Mouse (Mus musculus): ENCODE results near the gene Smad6. TPM values are rescaled to one million over a fixed set of nuclear protein-coding genes. Genes with fewer than 3 reads are reported as not detected.

The Smad6 gene
- 0.56 and 1.4 TPM in 2 replicates for total RNA-seq (2014; fragmentation: Nextera tagmentation)
- 1.3 and 1.7 TPM in 2 replicates for total RNA-seq (2017)

DNA sequence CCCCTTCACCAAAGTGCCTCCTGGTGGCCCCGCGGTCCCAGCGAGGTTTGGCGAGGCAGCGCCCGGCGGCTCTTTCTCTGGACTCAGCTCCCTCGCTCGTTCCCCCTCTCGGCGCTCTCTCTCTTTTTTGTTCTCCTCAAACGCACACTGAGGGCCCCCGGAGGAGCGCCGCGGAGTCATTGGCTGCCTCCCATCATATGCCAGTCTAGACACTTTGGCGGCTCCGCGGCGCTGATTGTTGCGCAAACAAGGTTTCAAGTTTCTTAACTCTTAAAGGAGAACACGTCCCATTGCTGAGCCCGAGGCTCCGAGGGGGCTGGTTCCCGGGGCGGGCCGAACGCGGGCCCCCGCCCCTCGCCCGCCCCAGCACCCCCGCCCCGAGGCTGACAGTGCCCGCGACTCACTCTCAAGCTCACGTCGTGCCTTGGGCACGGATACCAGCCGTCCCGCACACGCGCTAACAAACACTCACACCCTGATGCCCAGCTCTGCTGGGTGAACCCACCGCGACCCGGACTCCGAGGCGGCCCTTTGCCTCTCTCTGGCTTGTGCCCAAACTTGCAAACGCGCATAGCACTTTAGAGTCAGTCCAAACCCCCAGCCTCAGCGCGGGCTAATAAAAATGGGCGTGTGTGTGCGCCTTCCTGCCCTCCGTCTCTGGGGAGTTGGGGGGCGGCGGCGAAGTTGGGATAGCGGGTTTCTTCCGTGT is at the start of gene Smad6:
Gene Smad6 (minus strand): TSS at position 207 of the 709 bp plus-strand sequence.
- ATAC-seq (replicated peaks; ENCODE audit: poor library complexity, severe bottlenecking) = peak; percentile 64

DNA sequence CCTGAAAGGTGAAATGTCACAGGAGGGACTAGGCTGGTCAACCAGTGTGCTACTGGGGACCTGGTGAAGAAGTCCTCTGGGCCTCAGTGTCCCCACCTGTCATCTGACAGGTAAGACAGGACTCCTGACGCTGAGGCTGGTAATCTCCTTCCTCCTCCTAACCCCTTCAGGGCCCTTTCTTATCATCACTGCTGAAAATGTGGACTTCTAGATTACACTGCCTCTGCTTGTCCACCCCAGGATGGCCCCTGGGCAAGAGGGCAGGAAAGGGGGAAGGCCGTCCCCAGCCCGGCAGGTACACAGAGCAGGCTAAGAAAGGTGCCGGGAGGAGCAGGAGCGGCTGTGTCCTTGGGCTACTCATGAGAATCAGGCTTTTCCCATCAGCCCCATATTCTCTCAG is 48.8 kb upstream of the Smad6 start:
- no peak for ATAC-seq (replicated peaks; ENCODE audit: poor library complexity, severe bottlenecking)

DNA sequence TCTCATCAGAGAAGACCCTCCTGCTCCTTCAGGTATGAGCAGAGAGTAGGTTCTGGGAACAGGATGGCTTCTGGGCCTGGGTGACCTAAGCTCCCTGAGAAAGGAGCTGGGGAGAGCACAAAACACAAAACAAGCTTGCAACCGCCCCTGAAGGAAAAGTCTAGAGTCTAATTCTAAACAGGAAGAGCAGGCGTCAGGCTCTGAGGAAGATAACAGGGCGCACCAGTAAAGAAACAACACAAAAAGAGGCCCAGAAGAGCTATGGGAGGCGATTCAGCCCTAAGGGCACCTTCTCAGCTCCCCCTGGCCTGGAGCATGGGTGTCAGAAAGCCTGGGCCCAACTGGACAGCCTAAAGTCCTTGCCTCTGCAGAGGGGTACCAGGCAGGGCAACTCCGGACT is 47.3 kb upstream of the Smad6 start:
- no peak for ATAC-seq (replicated peaks; ENCODE audit: poor library complexity, severe bottlenecking)

DNA sequence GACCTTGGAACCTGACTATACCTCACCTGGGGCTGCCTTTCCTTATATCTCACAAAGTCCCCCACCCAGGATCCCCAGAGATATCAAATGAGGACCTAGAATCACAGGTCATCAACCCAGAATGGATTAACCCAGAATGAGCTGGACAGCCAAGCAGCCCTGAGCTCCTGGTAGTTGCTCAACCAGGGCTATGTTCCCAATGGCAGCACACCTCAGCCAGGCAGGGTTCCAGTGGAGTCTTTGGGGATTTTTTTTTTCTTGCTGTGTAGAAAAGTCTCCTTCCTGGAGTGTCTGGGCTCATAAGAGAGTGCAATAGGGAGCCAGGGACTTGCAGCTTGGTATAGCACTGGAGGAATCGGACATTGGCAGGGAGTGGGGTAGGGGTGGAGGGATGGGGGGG is 46.7 kb upstream of the Smad6 start:
- no peak for ATAC-seq (replicated peaks; ENCODE audit: poor library complexity, severe bottlenecking)

DNA sequence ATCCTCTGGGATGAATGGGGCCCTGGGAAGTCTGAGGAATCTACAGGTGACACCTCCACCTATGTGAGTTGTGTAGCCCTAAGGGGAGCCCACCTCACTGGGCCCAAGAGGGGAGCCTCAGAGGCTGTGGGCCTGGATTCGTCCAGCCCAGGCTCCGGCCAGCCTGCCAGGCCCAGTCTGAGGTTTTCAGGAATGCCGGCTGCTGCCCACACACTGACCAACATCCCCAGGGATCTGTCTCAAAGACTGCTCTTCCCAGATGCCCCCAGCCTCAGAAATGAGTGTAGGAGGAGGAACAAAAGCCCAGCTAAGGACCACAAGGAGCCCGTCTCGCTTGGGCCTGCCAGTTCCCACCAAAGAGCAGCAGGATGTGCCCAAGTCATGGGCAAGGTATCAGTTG is 45.9 kb upstream of the Smad6 start:
- ATAC-seq (replicated peaks; ENCODE audit: poor library complexity, severe bottlenecking) = no peak

DNA sequence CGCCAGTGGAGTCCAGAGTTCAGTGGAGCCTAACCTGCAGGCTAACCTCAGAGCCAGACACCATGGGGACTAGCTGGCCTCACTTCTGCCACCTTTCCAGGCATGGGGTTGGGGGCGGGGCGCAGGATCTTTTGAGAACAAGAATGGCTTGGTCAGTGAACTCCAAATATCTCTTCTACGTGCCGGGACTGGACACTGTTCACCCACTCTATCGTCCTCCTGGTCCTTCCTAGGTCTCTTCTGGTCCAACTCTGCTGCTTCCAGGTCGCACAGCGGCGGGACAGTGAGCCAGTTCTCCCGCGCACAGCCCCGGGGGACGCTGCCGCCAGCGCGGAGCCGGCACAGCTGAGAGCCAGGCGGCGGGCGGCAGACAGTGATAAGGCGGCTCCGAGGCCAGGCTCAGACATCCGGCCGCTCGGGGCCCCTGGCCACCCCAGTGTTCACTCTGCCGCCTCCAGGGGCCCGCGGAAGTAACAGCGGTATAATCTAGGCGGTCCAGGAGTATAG is 38.2 kb upstream of the Smad6 start:
- peak; percentile 51 for ATAC-seq (replicated peaks; ENCODE audit: poor library complexity, severe bottlenecking)

DNA sequence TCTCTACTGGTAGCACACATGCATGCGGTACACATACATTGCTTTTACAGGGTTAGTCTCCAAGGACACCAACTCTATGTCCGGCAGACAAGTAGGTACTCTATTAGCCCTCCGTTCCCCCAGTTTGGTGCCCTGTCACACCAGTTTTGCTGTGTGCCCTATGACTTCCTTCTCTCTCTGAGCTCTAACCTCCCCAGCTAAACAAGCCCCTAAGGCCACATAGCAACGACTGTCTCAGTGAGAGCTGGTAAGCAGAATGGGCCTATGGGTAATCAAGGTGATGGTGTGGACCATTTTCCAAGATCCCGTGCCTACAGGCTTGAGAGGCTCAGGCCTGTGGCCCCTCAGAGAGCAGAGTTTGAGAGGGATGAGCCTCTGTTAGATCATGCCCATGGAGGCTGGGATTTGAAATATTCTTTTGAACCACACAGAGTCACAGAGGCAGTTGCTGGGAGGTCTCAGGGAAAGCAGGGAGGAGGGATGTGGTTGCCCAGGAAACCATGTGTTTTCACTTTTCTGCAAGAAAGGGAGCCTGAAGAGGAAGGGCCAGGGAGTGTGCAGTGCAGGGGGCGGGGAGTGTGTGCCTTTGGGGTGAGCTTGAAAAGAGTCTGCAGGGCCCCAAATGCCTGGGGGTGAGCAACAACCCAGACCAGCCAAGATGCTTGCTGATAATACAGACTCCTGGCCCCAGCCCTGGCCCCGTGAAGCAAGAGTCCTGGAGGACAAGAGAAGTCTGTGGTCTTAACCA is 36.2 kb upstream of the Smad6 start:
- no peak; the same call in 1 of the 2 replicates for ATAC-seq (replicated peaks; ENCODE audit: poor library complexity, severe bottlenecking)

DNA sequence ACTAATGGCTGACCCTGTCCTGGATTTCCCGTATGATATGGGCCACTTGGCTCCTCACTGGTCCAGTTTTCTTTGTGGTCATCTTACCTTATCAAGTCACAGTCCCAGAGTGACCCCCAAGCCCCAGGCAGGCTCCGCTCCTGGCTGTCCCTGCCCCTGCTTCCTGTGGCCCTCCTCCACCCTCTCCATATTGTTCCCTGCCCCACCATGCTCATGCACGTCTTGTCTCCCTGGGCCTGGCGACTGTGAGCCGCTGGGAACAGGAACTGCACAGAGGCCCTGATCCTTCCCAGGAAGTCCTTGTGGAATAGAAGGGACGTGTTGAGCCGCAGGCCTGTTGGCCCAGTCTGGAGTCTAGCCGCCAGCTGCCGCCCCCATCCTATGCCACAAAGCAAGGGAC is 33.3 kb upstream of the Smad6 start:
- no peak for ATAC-seq (replicated peaks; ENCODE audit: poor library complexity, severe bottlenecking)

DNA sequence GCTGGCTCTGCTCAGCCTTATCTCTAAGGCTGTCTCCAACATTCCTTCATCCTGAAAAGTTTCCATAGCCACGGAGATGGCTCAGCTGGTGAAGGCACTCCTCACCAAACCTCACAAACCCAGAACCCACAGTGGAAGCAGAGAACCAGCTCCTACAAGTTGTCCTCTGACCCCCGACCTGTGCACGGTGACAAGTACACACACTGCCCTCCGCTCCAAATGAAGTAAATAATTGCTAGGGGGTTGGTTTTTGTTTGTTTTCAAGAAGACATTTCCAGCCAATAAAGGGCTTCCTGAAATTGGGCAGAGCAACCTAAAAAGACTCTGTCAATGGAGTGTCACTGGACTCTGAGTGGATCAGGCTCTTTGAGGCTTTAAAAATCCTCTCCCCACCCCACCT is 31.9 kb upstream of the Smad6 start:
- ATAC-seq (replicated peaks; ENCODE audit: poor library complexity, severe bottlenecking) = no peak

DNA sequence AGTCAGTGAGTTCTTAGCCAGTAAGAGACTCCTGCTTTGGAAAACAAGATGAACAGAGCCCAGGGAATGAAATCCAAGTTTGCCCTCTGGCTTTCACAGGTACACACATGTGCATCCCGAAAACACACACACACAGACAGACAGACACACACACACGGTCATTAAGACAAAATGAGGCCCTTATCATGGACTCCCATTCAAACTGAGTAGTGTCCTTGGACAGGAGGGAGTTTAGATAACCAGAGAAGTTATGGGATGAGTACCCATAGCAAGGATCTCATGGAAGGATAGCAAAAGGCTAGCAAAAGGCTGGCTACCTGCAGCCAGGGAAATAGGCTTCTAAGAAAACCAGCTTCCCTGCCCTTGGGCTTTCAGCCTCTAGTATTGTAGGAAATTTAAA is 29.4 kb upstream of the Smad6 start:
- ATAC-seq (replicated peaks; ENCODE audit: poor library complexity, severe bottlenecking) = no peak

DNA sequence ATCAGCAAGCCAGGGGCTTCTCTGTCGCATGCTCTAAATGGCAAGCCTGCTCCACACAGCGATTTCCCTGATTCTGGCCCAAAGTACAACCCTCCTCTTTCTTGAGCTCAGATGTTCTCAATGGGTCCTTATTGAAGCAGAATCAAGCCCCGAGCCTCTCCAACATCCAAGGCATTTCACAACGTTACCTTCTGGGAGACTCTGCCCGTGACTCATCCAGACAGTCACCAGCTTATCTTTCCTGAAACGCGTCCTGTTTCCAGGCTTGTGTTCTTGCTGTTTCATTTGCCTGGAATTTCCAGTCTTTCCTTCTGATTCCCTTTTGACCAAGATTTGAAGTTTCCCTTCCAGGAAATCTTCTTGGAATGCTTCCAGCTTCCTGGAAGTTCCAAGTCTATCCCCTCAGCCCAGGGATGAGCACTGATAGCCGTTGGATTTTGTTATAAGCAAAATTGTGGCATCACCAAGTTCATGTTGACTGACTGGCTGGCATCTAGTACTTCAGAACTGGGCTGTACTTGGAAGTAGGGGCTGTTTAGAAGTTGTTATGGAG is 28.7 kb upstream of the Smad6 start:
- no peak; the same call in 1 of the 2 replicates for ATAC-seq (replicated peaks; ENCODE audit: poor library complexity, severe bottlenecking)

DNA sequence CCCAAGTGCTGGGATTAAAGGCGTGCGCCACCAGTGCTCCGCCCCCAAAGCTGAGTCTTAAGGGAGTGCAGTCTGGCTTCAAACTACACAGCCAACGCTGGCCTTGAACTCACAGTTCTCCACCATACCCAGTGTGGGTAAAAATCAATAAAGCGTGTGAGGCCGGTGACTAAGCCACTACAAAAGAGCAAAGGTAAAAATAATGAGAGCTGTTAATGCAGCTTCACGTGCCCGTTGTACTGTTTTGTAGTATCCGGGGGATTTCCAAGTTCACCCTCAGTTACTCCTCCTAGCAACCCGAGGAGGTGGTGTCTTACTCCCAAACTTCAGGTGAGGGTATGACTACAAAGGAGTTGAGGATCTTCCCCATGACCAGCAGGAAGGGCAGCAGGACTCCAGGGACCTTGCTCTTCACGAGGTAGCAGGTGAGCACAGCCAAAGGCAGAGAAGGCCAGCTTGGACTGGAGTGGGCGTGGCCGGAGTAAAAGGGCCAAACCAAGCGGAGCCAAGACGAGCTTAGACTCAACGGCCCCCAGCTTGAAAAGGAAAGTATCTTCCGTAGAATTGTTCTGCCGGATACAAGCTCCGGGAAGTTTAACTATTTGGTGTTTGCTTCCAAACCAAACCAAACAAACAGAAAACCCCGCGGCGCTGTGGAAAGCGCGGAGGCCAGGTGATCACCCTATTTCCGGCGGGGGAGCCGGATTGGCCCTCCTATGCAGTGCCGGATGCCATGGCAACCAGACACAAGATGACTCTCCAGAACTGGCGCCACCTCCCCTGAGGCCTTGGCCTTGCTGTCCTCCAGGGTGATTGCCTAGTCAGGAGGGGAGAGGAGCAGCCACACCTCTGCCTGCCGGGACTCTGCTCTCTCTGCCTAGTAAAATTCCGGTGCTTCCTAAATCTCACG is 27.9 kb upstream of the Smad6 start:
- ATAC-seq (replicated peaks; ENCODE audit: poor library complexity, severe bottlenecking) = peak; percentile 84

DNA sequence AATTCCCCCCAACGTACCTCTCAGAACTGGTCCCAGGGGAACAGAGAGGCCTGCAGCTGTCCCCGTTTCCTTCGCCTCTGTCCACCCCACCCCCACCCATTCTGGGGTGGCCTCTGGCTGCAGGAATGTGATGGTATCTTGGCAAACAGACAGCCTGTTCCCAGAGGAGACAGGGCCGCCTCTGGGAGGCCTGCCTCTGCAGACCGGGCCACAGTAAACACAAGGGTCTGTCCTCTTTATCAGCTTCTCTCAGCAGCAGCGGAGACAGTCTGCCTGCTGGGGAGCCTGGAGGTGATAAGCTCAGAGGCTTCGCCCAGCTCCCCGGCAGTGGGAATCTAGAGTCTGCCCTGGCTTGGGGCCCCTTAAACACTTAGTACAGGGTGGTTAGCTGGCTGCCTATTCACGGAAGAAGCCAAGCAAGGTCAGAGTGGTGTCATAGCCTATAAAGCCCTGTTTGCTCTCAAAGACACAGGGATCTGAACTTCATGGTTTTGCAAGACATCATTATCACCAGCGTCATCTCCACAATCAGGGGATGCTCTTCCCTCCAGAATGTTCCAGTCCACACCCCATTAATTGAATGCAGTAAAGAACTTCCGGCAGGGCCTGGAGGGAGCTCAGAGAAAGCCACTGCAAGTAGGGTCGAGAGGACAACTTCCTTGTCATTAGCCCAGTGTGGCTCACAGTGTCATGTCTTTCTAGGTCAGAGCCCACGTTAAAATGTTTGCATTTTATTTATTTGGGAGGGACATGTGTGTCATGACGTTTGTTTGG is 23.4 kb upstream of the Smad6 start:
- no peak for ATAC-seq (replicated peaks; ENCODE audit: poor library complexity, severe bottlenecking)

DNA sequence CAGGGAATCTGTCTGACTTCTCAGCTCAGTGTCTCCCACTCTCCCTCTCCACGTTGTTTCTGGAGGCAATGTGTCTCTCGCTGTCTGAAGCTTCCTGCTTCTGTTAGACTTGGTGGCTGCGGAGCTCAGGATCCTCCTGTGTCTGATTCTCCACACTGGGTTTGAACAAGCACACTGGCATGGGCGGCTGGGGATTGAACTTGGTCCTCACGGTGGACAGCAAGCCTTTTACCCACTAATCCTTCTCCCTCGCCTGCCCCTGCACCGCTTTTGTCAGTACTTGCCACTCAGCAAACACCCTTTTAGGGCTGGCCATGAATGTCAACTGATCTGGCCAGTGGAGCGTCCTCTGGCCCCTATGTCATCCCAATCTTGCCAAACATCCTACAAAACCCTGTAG is 22.5 kb upstream of the Smad6 start:
- ATAC-seq (replicated peaks; ENCODE audit: poor library complexity, severe bottlenecking) = no peak

DNA sequence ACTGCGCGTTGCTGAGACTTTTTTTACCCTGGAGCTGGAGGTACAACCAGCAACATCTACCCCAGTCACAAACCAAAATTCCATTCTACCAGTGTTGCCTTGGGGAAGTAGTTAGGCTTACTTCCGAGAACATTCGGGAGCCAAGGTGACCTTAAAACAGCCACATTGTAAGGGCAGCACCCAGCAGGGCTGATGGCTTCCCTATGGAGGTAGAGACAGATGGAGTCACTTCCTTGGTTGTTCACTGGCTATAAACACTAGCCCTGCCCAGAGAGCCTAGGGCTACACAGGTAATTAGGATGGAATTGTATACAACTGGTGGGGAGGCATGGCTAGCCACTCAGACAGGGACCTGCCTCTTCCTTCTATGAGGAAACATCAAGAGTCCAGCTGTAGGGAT is 21.1 kb upstream of the Smad6 start:
- no peak for ATAC-seq (replicated peaks; ENCODE audit: poor library complexity, severe bottlenecking)

DNA sequence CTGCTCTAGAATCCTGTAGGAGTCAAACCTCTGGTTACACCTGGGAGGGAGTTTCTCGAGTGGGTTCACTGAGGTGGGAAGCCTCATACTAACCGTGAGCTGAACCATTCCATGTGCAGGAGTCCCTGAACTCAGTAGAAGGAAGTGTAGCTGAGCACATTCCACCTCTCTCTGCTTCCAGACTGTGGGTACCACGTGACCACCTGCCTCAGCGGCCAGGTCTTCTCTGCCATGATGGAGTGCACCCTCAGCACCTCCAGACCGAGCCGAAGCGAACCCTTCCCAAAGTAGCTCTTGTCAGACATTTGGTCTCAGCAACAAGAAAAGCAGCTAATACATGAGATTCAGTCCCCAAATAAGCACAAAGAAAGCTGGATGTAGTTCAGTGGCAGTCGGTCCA is 20.4 kb upstream of the Smad6 start:
- ATAC-seq (replicated peaks; ENCODE audit: poor library complexity, severe bottlenecking) = no peak

DNA sequence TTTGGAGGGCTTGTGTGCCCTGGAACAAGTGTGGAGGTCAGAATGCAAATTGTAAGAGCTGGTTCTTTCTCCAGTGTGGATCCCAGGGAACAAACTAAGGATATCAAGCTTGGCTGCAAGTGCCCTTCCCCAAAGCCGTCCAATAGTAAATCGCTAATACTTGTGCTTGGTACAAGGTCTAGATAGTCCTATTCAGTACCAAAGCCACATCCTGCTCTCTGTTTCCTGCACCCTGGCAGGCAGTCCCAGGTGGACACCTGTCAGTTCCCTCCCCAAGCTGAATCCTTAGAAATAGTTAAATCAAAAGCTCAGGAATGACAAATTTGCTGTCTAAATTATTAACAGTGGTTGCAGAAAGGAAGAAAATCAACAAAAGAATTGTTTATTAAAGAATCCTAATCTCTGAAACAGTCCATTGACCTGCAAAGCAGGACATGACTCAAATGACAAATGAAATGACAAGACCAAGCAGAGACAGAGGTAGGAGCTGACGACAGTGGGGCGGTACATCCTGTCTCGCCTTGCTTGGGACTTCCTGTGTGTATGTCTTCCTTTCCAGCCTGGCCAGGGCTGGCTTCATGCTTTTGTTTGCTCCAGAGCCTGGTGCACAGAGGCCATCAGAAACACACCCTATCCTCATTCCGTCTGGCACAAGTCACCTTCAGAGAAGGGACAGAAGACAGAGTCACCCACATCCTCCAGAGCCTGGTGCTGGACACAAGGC is 8.2 kb upstream of the Smad6 start:
- no peak for ATAC-seq (replicated peaks; ENCODE audit: poor library complexity, severe bottlenecking)

DNA sequence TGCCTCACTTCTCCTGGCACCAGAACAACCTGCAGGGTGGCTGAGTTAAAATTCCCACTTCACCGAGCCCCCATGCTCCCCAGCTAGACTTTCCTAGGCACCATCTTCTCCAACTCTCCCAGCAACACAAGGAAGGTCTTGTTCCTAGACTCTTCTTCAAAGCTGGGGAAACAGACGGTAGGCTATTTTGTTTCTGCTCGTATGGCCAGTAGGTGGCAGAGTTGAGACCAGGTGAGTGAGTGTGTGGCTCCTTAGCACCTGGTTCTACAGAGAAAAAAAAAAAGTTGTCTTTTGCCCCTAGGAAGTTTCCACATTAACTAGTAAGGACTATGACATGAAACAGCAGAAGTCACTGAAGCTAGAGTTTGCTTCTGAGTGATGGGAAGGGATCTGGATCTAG is 3.7 kb upstream of the Smad6 start:
- no peak for ATAC-seq (replicated peaks; ENCODE audit: poor library complexity, severe bottlenecking)

DNA sequence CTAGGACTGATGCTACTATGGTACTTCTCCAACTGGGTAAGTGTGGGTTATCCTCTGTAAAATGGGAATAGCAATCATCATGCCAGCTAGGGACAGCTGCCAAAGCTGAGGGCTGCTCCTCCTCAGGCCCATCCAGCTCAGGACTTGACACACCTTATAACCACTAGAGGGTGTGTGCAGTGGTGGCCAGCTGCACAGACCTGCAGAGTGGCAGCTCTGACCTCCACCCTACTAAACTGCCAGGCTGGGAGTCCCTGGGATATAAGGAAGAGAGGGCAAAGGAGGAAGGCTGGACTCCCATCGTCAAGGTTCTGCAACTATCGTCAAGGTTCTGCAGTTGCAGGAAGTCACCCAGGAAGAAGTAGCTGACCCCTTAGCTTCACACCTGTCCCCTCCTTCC is 3.1 kb upstream of the Smad6 start:
- ATAC-seq (replicated peaks; ENCODE audit: poor library complexity, severe bottlenecking) = no peak

All from granulocyte monocyte progenitor cell, adult 5-6 weeks (primary cell).